Mouse (Mus musculus): ENCODE data around the gene Calm1.

GRCm38 (mm10) chr12:100187756-100188430 is 11.3 kb upstream of the Calm1 start:
- TF ChIP-seq MYOD1 (IDR thresholded peaks at IDR 0.05; ENCODE audit: control insufficient read depth in 1 of 3, insufficient read length in 2 of 3, low read depth in 2 of 3): no peak
- TF ChIP-seq POLR2A (IDR thresholded peaks at IDR 0.05; ENCODE audit: insufficient read length, low read depth): peak; percentile 3
- no peak for TF ChIP-seq TCF12 (IDR thresholded peaks at IDR 0.05; ENCODE audit: insufficient read depth, poor library complexity, severe bottlenecking)
